Mouse (Mus musculus) C2C12 (cell line): ENCODE measurements at regions not wholly inside any gene's neighbourhood (a gene's known extent, or its start where the extent isn't known, plus 50 kb on each side); places are given as distances from the start of the nearest gene placed in this dataset.

Experiments used
- CEBPB ChIP-seq: IDR thresholded peaks from one replicate; pipeline ENCODE4 v1.6.1; 2011; ENCODE audit warnings: low read depth, mild to moderate bottlenecking, control low read depth, moderate library complexity
- CTCF ChIP-seq: IDR thresholded peaks from one replicate; pipeline ENCODE4 v1.5.1; 2011; ENCODE audit not compliant: control insufficient read depth, insufficient read depth, insufficient read length
- MAX ChIP-seq: IDR thresholded peaks from one replicate; pipeline ENCODE4 v1.6.1; 2011; ENCODE audit warnings: mild to moderate bottlenecking, control low read depth
- MYOD1 ChIP-seq: IDR thresholded peaks from one replicate; pipeline ENCODE4 v1.6.1; 2011; ENCODE audit warnings: low read depth; ENCODE audit not compliant: control insufficient read depth, insufficient read length
- MYOG ChIP-seq: IDR thresholded peaks from one replicate; pipeline ENCODE4 v1.6.1; 2011; ENCODE audit not compliant: control insufficient read depth, insufficient read length; ENCODE audit errors: extremely low read depth
- USF1 ChIP-seq: IDR thresholded peaks from one replicate; pipeline ENCODE4 v1.6.1; 2011; ENCODE audit warnings: low read depth, mild to moderate bottlenecking, control low read depth, moderate library complexity

DNA sequence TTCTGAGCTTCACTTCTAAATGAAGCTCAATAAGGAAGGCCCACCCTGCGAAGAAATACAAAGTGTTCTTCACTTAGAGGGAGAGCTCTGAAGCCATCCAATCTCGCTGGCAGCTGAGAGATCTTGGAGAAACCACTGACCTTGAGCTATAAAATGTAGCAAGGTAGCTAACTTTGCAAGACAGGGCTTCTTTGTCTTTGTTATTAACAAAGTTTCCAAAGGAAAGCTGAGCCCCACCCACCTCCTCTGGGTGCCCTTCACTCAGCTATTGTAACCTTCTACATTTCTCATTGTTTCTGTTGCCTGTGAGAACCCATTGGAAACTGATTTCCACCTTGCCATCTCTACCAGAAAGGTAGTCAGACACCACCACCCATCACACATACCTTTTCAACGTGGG is 57.2 kb upstream of the Usp9x start:
- TF ChIP-seq CTCF (no peak), USF1 (no peak), MAX (no peak), MYOG (no peak), MYOD1 (no peak), CEBPB (no peak)
